Mouse (Mus musculus): Measurements from ENCODE around the gene Sbp. TPM values are rescaled to one million over a fixed set of nuclear protein-coding genes. Genes with fewer than 3 reads are reported as not detected.
A peak's percentile ranks its signal among the peaks of the same experiment; 100 is the strongest.

The Sbp gene
- polyA plus RNA-seq, 1 experiment from 2014 or later: not detected

DNA sequence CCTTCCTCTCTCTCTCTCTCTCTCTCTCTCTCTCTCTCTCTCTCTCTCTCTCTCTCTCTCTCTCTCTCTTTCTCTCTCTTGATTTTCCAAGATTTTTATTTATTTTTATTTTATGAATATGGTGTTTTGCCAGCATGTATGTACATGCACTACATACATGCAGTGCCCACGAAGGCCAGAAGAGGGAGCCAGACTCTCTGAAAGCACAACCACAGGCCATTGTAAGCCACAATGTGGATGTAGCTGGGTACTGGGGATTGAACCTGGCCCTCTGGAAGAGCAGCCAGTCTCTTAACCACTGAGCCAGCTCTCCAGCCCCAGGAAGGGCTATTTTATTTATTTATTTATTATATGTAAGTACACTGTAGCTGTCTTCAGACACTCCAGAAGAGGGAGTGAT lies 27.8 kb downstream of the Sbp start:
- H3K36me3 ChIP-seq (ENCODE audit: insufficient read depth, low read length): no peaks in the 10 kb centered on the region
- H3K4me2 ChIP-seq (replicated peaks; ENCODE audit: low read depth, low read length): no peak overlapping the region
- peak; percentile 27; the same call in 1 of the 2 replicates for ATAC-seq
- DNase-seq (ENCODE audit: low spot score): peak; percentile 72
- no peak overlapping the region for H3K9ac ChIP-seq (replicated peaks; ENCODE audit: low read depth)
- H3K9me3 ChIP-seq (ENCODE audit: low read length): no peaks in the 10 kb centered on the region
- WGBS: 0% methylated on average over 1 of the region's 1 CpGs
- H3K4me3 ChIP-seq (ENCODE audit: low read depth, low read length): no peak overlapping the region
- H3K27me3 ChIP-seq (replicated peaks; ENCODE audit: insufficient read depth, low read length): no peaks in the 10 kb centered on the region
- H3K27ac ChIP-seq (ENCODE audit: low read length): no peak overlapping the region
- no peak for TF ChIP-seq EP300 (IDR thresholded peaks at IDR 0.05)
- peak; percentile 85 for TF ChIP-seq CTCF (IDR thresholded peaks at IDR 0.05)
- no peaks in the 10 kb centered on the region for H3K4me1 ChIP-seq (ENCODE audit: insufficient read depth, low read depth, low read length)

DNA sequence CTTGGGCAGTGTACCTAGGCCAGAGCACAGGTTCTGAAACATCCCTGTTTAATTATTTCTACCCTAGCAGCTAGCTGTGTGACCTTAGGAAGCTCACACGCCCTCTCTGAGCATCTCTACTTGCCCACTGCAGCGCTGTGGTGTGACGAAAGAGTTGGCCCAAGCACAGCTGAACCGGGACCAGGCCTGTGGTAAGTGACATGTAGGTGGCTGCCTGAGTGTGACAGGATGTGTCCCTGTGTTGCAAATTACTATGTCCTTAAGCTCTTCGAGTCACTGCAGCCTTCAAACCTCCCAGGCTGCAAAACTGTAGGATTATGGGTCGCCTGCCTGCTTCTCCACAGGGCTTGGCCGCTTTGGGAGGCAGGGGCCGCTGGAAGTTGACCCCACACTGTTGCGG lies 29.8 kb downstream of the Sbp start:
- TF ChIP-seq CTCF (IDR thresholded peaks at IDR 0.05): no peak
- TF ChIP-seq EP300 (IDR thresholded peaks at IDR 0.05): no peak
- H3K4me1 ChIP-seq (ENCODE audit: insufficient read depth, low read depth, low read length): no peaks in the 10 kb centered on the region
- no peak overlapping the region for H3K9ac ChIP-seq (replicated peaks; ENCODE audit: low read depth)
- H3K4me2 ChIP-seq (replicated peaks; ENCODE audit: low read depth, low read length): no peak overlapping the region
- H3K27me3 ChIP-seq (replicated peaks; ENCODE audit: insufficient read depth, low read length): no peaks in the 10 kb centered on the region
- H3K36me3 ChIP-seq (ENCODE audit: insufficient read depth, low read length): no peaks in the 10 kb centered on the region
- DNase-seq (ENCODE audit: low spot score) (no peak), ATAC-seq (no peak)
- WGBS: 75% methylated on average over 9 of the region's 9 CpGs
- H3K9me3 ChIP-seq (ENCODE audit: low read length): no peaks in the 10 kb centered on the region
- H3K4me3 ChIP-seq (ENCODE audit: low read depth, low read length): no peak overlapping the region
- no peak overlapping the region for H3K27ac ChIP-seq (ENCODE audit: low read length)

DNA sequence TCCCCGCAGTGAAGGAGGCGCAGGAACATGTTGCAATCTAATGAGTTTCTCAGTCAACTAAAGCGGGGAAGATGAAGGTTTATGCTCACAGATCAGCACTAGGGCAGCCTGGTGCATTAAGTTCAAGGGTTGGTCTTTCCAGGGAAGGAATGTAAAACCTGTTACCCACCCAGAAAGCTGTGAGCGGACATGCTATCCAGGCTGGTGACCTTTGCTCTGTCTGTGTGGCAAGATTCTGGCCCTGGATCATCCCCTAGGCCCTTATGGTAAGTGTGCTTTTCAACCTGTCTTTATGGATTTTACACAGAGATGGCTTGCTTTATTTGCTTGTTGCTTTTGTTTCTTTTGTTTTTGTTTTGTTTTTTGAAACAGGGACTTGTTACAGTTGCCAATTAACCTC lies 35.2 kb downstream of the Sbp start:
- 72% methylated on average over 4 of the region's 4 CpGs for WGBS
- no peak overlapping the region for H3K4me3 ChIP-seq (ENCODE audit: low read depth, low read length)
- no peak overlapping the region for H3K27ac ChIP-seq (ENCODE audit: low read length)
- no peaks in the 10 kb centered on the region for H3K36me3 ChIP-seq (ENCODE audit: insufficient read depth, low read length)
- no peaks in the 10 kb centered on the region for H3K4me1 ChIP-seq (ENCODE audit: insufficient read depth, low read depth, low read length)
- H3K27me3 ChIP-seq (replicated peaks; ENCODE audit: insufficient read depth, low read length): no peaks in the 10 kb centered on the region
- no peak overlapping the region for H3K4me2 ChIP-seq (replicated peaks; ENCODE audit: low read depth, low read length)
- DNase-seq (ENCODE audit: low spot score) (no peak), ATAC-seq (no peak)
- H3K9me3 ChIP-seq (ENCODE audit: low read length): no peaks in the 10 kb centered on the region
- TF ChIP-seq EP300 (IDR thresholded peaks at IDR 0.05) (no peak), CTCF (IDR thresholded peaks at IDR 0.05) (no peak)
- H3K9ac ChIP-seq (replicated peaks; ENCODE audit: low read depth): no peak overlapping the region

DNA sequence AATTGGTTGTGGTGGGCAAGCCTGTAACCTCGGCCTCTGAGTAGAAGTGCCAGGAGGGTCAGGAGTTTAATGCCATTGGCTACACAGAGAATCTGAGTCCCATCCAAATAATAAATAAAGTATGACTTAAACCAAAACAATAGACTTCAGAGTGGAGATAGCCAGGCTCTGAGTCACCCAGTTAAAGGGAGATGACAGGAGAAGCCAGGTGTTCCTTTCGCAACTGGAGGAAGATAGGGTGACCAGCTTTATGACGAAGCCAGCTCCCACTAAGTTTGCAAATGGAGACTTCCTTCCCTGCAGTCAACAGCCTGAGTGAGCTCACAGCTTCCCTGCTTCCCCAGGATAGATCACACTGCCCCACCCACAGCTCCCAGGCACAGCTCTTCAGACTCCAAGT lies 38.0 kb downstream of the Sbp start:
- Histone ChIP-seq H3K27me3 (replicated peaks; ENCODE audit: insufficient read depth, low read length) (no peaks in the 10 kb centered on the region), H3K9ac (replicated peaks; ENCODE audit: low read depth) (no peak overlapping the region), H3K4me1 (ENCODE audit: insufficient read depth, low read depth, low read length) (no peaks in the 10 kb centered on the region), H3K4me3 (ENCODE audit: low read depth, low read length) (no peak overlapping the region), H3K9me3 (ENCODE audit: low read length) (no peaks in the 10 kb centered on the region), H3K36me3 (ENCODE audit: insufficient read depth, low read length) (no peaks in the 10 kb centered on the region), H3K27ac (ENCODE audit: low read length) (no peak overlapping the region), H3K4me2 (replicated peaks; ENCODE audit: low read depth, low read length) (no peak overlapping the region)
- ATAC-seq (peak; percentile 43; the same call in 1 of the 2 replicates), DNase-seq (ENCODE audit: low spot score) (peak; percentile 42)
- TF ChIP-seq EP300 (IDR thresholded peaks at IDR 0.05): no peak
- TF ChIP-seq CTCF (IDR thresholded peaks at IDR 0.05): no peak
- 45% methylated on average over 3 of the region's 3 CpGs for WGBS

DNA sequence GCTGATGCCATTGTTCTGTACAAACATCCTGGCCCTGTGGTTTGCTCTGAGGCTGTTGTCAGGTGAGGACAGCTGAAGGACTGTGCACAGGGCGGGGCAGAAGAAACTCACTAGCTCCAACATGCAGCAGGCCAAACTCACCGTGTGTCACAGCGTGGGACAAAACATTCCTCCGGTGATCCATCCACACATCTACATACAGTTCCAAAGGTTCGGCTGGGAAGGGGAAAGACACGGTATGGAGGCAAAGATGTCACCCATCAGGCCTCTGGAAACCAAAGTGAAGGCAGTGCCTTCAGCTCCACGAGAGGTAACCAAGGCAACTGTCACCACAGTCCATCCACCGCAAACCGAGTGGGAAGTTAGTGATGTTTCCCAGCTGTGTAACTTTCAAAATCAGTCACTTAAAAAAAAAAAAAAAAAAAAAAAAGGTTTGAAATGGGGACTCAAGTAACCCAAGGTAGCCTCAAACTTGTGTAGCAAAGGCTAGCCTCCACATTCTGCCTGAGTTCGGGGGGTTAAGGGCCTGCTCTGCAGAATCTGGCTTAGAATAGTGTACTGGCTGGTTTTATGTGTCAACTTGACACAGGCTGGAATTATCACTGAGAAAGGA lies 38.9 kb downstream of the Sbp start, which contains the start of gene Prss30:
Prss30 (minus strand) TSS at position 270 of the 613 bp plus-strand sequence.
- Histone ChIP-seq H3K9me3 (ENCODE audit: low read length) (no peaks in the 10 kb centered on the region), H3K9ac (replicated peaks; ENCODE audit: low read depth) (no peak within 1 kb of the TSS), H3K36me3 (ENCODE audit: insufficient read depth, low read length) (no peaks in the 10 kb centered on the region), H3K4me1 (ENCODE audit: insufficient read depth, low read depth, low read length) (no peaks in the 10 kb centered on the region), H3K4me3 (ENCODE audit: low read depth, low read length) (no peak within 1 kb of the TSS), H3K27me3 (replicated peaks; ENCODE audit: insufficient read depth, low read length) (no peaks in the 10 kb centered on the region), H3K4me2 (replicated peaks; ENCODE audit: low read depth, low read length) (no peak within 1 kb of the TSS), H3K27ac (ENCODE audit: low read length) (no peak within 1 kb of the TSS)
- 56% methylated on average over 10 of the region's 10 CpGs for WGBS
- DNase-seq (ENCODE audit: low spot score) (peak; percentile 37), ATAC-seq (0 out of 2 replicates have a peak, but pooled peaks have one; percentile 26)
- TF ChIP-seq EP300 (IDR thresholded peaks at IDR 0.05): no peak
- TF ChIP-seq CTCF (IDR thresholded peaks at IDR 0.05): no peak

DNA sequence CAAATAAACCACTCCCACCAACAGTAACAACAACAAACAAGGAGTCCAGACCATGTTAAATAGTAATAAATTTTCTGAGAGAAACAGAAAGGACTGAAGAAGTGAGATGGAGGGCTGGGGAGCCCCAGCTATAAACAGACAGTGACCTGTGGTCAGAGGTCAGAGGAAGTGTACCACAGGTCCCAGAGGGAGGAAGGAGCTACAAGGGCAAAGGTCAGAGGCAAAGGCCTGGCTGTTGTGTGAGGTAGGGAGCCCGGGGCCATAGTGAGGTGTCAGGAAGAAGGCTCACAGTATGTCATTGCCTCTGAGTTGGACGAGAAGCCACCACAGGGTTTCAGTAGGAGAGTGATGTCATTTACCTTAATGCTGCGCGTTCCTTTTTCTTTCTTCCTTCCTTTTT lies 41.4 kb downstream of the Sbp start:
- Histone ChIP-seq H3K9ac (replicated peaks; ENCODE audit: low read depth) (no peak overlapping the region), H3K36me3 (ENCODE audit: insufficient read depth, low read length) (no peaks in the 10 kb centered on the region), H3K27ac (ENCODE audit: low read length) (no peak overlapping the region), H3K27me3 (replicated peaks; ENCODE audit: insufficient read depth, low read length) (0 out of 2 replicates have a peak, but pooled peaks cover 3% of the 10 kb centered on the region), H3K4me2 (replicated peaks; ENCODE audit: low read depth, low read length) (no peak overlapping the region), H3K9me3 (ENCODE audit: low read length) (no peaks in the 10 kb centered on the region), H3K4me1 (ENCODE audit: insufficient read depth, low read depth, low read length) (no peaks in the 10 kb centered on the region), H3K4me3 (ENCODE audit: low read depth, low read length) (no peak overlapping the region)
- no peak for TF ChIP-seq EP300 (IDR thresholded peaks at IDR 0.05)
- TF ChIP-seq CTCF (IDR thresholded peaks at IDR 0.05): no peak
- DNase-seq (ENCODE audit: low spot score) (no peak), ATAC-seq (peak; percentile 37; the same call in 1 of the 2 replicates)
- WGBS: 43% methylated on average over 4 of the region's 4 CpGs
